Mouse (Mus musculus) sigmoid colon, adult 10 weeks (tissue): Measurements from ENCODE around the gene Arl4c. TPM values are rescaled to one million over a fixed set of nuclear protein-coding genes. Genes with fewer than 3 reads are reported as not detected.

Source experiments
- polyA plus RNA-seq: library from polyadenylated mRNA; stranded (reverse); fragments of 350-450 nt; fragmentation: Illumina TruSeq; extraction: RNeasy Lipid Tissue Mini Kit (QIAGEN cat#74804); gene quantifications from one replicate; pipeline ENCODE4 v1.2.3, GENCODE M21; 2014; ENCODE audit warnings: low read depth, low replicate concordance

Arl4c gene
- polyA plus RNA-seq = 5.2 TPM

GRCm38 (mm10) chr1:88701870-88702661 lies at the start of gene Arl4c:
TSS of gene Arl4c (minus strand) at chr1:88702221.

Other genes with a start within 250 kb of the Arl4c start
- gene Glrp1, start 192.2 kb downstream of the Arl4c start, polyA plus RNA-seq = not detected